Mouse (Mus musculus) kidney, postnatal 4 days (tissue): ENCODE data around the gene Dll1.

ENCODE experiments used
- DNase-seq, 2 experiments: peaks; one replicate each; pipeline ENCODE4 v3.0.0; 2021; ENCODE audit warnings: mixed read lengths in 2 of 2

Gene Dll1

DNA sequence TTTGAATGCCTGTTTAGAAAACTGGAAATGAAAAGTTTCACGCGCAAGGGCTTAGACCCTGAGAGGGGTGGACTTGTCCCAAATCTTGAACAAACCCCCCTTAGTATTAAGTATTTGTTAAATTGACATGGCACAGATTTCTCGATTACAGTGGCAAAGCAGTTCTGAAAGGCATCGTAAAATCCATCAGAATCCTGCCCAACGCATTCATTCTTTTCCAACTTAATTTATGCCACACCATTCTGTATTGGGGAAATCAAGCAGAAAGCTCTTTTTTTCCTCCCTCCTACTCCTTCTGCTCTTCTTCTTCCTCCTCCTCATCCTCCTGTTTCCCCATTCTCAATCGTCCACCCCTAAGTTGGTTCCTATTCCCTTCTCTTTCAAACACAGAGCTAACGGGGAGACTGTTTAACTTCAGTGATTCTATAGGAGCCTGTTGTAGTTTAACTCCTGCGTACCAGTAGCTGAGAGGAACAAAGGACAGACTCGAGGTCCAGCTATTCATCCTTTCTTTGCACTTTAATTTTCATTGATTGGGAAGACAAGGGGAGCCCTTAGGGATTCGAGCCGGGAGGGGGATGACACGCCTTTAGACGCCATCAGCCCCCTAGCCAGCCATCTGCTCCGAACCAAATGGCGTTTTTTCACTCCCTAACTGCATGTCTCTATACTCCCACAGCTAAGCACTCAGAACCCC lies 1.9 kb upstream of the Dll1 start:
- DNase-seq: no peak

DNA sequence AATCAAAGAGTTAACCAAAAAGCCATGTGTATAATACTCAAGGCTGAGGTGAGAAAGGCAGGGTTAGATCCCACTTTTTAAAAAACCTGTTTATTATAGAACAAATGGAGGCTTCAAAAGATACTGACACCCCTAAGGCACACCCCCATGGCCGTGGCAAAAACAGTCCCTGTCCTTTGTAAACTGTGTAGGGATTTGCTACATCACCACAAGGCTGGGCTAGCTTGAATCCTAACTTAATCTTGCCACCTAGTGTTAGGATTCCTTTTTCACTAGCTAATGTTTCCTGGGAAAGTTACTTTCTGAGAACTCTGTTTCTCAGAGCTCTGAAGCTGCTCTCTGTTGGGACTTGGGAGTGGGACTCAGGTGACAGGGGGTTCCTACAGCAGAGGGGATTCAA lies 1.2 kb upstream of the Dll1 start:
- DNase-seq: peak in 1 of 2 experiments; percentile 42

DNA sequence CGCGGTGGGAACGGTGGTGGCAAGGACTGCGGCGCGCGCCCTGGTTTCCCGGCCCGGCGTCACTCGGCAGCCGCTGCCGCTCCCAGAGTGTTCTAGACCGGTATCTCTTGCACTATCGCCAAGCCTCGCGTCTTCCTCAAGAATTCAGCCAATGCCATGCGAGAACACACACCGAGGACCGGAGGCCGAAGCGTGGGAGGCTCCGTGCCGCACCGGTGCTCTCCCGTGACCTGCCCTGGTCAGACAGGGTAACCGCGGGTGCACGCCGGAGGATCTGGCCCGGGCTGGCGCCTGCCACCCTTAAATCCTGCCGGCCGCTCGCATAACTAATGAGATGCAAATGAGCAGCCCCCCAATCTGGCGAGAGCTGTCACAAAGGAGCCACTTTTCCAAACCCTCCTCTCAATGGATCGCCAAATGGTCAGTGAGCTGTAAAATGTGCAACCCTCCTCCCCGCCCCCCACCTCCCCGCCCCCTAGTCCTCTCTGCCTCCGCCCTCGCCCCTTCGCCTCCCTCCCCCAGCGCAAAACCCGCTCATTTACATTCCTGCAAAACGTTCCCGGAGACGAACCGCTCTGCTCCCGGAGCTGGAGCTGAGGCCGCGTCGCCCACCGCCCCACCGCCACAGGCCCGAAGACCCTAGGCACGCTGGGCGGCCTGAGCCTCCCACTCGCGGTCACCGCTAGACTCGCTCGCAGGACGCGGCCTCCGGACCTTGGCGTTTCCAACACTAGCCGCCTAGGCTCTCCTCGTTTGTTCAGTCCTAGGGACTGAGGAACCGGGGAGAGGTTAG lies 775 bp downstream of the Dll1 start:
- DNase-seq: peak; percentile 83 to 88

DNA sequence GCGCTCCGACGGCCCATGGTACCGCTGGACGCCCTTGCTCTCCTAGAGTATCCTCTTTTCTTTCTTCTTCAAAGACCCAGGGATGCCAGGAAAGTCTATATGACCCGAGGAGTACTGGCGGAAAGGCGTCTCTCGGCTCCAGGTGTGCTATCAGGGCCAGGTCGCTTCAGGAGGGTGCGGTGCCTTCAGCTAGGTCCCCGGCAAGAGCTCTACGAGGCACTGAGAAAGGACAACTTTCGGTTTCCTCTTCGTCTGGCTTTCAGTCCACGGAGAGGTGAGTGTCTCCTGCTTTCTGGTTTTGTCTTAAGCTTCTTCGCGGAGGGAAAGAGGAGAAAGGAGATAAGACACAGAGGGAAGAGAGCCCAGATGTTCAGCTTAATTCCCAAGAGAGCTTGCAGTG lies 1.4 kb downstream of the Dll1 start:
- no peak for DNase-seq

DNA sequence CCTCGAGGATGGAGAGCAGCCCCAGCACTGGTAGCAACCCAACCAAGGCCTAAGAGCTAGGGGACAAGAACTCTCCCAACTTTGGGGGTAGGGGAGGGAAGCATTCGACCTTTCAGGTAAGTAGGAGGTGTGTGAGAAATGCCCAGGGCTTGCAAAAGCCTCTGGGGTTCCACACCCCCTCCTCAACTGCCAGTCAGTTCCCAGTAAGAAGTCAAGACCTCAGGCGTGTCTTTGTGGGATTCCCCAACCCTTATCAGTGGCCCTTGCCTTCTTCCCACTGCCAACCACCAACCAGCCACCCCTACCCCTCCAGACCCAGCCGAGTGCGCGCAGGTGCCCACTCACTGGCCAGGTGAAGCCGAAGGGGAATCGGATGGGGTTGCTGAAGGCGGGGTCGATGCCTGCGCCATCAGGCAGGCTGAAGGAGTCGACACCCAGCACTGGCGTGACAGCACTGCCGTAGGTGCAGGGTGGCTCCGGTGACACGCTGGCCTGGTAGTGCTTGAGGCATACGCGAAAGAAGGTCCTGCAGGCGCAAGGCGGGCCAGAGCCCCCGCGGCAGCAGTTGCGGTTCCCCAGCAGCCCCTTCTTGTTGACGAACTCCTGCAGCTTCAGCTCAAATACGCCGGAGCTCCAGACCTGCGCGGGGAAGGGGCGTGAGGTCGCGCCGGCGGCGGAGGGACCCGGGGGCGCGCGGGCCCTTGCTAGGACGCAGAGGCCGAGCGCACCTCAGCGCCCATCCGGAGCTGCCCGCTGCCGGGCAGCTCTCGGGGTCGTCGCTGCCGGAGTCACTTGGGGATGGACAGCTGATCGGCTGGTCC lies 2.1 kb downstream of the Dll1 start:
- DNase-seq: peak in 1 of 2 experiments; percentile 37

DNA sequence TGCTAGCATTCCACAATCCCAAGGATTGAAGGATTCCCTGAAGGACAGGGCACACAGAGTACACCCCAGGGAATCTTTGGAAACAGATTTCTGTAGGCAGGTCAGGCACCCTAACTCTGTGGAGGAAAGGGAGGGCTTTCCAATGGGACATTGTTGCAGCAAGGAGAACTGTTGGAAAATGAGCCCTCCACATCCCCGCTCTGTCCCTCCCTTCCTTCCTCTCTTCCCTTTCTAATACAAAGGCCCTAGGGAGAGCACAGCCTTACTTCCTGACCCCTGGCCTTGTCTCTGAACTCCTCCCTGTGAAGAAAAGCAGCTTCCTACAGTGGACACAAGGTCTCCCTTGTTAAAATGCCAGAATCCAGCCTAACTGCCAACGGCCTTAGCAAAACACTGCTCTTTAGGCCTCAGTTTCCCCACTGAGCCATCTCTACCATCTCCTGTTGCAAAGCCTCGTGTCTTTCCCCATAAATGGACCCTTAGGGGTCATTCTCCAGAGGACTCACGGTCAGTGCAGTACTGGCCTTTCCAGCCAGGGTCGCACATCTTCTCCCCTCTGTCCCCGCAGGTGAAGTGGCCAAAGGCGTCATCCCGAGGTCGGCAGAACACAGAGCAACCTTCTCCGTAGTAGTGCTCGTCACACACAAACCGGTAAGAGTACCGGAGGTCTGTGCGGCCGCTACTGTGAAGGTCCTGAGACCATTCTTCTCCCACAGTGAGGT lies 3.6 kb downstream of the Dll1 start:
- DNase-seq: no peak

DNA sequence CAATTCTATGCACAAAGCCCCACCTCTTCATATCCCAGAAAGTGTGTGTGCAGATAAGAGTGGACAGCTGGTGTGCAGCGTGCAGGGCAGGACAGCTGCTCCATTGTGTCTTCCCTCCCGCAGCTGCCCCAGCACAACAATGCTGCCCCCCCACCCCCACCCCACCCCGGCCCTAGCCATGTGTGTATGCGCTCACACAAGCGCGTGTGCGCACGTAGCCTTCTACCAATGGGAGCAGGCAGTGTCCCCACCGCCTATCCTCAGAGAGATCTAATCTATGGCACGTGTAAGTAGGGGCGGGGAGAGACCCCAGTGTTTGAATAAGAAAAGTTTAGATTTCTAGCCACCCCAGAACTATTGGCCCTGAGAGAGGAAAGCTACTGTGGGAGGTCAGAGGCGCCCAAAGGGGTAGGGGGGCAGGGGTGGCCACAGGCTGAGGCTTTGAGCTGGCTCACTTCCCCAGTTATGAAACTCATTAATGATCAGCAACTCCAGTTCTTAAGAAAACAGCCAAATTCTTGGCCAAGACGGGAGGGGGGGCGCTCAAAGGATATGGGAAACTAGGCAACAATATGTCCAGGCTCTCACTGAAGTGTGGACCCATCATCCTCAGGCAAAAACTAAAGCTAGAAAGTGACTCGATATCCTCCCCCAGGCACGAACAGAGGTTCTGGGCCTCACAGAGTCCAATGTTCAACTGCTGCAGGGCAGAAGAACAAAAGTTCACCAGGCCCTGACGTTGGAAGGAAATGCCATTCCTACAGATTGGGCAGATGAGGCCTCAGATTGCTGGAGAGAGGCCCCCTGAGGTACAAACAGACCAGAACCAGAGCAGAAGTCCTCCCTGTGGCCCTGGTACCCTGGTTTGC lies 4.5 kb downstream of the Dll1 start:
- DNase-seq: peak in 1 of 2 experiments; percentile 22

DNA sequence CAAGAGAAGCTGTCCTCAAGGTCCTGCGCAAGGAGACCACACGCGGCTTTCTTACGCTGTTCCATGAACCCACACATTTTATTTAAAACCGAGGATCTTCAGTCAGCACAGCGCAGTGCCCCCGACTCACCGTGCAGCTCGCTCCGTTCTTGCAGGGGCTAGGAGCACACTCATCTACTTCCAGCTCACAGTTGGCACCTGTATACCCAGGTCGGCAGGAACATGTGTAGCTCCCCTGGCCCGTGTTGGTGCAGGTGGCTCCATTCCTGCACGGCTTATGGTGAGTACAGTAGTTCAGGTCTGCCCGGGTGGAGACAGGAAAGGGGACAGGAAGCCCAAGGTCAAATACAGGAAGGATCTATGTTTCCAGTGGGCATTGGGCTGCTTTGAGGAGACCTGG lies 6.3 kb downstream of the Dll1 start:
- DNase-seq: no peak

DNA sequence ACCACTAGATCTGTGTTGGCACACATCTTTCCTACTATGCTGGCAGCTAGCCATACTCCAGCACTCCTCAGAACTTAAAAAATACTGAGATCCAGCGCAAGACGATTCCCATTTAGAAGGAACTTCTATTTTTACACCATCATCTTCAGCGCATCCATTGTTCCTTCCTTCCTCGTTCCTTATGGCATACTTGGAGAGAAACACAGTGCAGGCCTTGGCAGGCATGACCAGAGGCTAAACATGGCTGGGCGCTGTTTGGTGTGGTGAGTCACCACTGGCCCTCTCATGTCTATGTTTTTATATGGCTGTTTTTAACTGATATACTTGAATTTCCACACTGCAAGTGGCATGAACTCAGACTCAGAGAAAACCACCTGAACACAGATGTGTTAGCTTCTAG lies 11.0 kb downstream of the Dll1 start:
- DNase-seq: peak in 1 of 2 experiments; percentile 49

DNA sequence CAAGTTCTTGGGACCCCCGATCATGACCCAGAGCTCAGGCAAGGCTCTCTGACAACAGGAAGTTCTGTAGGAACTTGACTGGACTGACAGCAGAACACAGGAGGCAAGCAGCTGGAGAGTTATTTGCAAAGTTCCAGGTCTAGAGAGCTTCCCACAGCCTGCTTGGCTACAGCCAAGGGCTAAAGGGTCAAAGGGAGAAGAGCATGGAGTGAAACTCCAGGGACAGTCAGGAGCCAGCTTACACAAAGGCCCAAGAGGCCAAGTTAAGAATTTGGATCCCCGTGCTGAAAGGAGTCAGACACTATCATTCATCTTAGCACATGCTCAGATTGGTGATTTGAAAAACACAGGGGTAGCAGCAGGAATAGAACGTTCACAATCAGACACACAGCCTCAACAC lies 13.0 kb downstream of the Dll1 start:
- no peak for DNase-seq

DNA sequence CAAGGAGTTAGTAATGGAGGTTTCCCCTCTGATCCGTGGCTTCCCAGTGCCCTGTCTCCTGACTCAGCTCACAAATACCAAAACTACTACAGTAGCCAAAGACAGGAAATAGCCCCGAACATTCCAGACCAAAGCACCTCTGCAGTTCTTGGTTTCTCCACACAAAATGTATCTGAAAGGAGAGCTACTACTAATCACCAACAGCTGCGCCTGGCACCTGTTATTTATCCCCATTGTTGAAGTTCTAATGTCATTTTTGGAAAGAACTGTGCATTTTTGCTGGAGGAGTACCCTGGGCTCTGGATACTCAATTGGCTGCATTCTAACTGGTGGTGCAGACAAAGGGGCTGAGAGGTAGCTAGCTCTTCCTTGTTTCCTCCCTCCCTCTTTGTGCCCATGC lies 19.6 kb downstream of the Dll1 start:
- no peak for DNase-seq

DNA sequence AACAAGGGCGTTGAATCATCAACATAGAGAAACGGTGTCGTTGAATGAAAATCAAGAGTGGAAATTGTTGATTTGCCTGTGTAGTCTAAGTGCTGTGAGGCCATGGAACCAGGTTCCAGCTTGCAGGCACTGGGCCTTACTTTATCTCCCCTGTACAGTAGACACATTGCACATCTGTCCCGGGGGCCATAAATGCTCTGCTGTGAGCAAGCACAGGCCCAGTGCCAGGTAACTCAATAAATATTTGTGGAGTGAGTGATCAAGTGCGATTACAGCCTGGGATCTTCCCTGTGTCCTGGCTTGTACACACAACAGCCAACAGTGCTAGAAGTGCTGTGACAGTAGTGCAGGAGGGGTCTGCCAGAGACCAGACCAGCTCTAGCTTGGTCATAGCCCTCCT lies 20.1 kb downstream of the Dll1 start:
- no peak for DNase-seq

DNA sequence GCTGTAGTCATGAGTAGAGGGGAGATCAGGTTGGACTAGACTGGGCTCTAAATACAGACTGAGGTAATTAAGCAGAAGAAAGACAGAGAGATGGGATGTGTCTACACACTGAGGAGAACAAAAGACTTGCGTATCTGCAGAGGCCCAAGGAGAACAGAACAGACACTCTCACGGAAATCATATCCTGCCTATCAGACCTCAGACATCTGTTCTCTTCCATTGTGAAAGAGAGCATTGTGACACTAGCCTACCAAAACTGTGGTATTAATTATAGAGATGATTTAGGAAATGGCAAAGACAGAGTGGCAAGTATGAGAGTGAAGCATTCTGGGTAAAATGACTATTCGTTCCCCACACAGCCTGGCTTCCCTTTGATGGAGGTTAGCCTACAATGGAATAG lies 21.6 kb downstream of the Dll1 start:
- no peak for DNase-seq

DNA sequence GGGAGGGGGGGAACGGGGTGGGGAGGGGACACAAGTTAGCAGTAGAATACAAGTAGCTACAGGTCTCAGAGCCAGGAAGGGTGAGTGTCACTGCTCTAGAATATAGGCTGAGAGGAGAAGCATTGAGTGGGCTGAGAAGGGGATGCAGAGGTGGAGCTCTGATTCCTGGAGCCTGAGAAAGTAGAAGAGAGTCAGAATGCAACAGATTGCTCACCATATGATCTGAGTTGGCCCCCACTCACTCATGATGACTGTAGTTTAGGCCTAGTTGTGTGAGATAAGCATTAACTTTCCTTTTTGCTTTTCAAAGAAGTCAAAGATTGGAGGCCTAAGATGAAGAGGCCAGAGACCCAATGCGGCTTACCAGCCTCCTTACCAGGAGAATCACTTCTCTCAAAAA lies 22.7 kb downstream of the Dll1 start:
- no peak for DNase-seq

DNA sequence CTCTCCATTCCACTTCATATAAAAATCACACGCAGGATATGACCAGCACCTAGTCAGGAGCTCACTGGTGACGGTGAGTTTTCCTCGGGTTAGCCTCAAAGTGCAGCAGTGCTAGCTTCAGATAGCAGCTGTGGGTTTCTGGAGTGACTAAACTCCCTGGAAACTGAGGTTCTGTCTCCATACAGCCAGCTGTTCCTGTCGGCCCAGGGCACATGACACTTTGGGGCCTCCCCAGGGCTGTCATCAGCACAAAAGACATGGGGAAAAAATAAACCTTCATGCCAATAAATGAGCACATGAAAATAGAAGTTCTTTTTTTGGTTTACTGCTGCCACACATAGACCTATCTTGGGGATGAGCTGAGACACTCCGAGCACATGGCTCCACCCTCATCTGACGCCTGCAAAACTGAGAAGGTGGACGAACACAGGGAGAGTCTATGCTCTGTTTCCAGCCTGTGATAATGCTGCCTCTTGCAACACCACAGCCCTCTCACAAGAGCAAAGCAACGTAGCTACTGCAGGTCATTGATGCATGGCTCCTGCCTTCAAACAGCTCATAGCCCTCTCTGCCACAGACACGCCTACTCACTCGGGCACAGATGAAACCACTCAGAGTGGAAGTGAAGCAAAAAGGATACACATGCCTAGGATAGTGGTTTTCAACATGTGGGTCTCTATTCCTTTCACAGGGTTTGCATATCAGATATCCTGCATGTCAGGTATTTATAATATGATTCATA lies 23.6 kb downstream of the Dll1 start:
- DNase-seq: peak in 1 of 2 experiments; percentile 28

DNA sequence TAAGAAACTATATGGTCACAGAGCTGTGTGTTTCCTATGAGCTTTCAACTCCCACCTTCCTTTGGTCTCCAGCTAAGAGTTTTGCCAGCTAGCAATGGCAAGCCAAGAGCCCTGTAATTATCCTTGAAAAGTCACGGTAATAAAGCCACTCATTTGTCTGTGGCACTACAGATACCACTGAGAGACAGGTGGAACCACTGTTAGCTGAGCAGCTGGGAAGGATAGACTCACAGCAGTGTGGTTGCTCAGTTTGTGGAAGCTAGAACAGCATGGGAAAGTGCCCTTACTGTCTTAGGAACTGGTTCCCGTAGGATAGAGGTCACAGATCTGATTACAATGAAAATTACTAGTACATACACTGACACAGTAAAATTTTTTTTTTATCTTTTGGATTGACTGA lies 26.5 kb downstream of the Dll1 start:
- no peak for DNase-seq

DNA sequence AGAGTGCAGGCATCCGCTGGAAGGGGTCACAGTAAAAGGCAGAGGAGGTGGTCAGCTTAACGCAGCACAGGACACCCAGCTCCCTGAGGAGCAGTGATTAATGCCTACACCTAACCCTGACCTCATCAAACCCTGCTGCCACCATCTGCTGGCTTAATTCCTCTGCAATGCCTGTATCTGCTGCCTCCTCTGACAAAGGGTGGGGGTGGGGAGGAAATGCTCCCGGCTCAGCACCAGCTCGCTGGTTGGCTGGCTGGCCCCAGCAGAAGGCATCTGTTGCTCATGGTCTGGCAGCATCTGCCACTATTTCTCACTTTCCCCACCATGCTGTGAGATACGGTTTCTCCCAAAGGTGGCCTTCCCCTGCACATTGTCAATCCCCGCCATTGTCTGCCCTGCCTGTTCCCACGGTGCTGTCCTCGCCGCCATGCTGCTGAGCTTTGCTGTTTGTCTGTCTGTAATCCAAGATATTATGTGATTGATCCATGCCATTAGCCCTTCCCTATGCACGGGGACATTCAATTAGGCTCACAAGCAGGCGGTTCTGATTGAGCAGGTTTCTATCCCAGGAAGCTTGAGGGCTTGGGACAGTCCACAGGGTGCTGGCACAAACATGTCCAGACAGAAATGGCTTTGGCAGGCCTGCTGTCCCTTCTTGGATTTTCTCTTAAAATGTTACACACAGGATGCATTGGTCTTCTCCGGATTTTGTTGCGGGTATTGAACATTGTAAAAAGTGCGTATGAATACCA lies 33.4 kb downstream of the Dll1 start:
- no peak for DNase-seq

DNA sequence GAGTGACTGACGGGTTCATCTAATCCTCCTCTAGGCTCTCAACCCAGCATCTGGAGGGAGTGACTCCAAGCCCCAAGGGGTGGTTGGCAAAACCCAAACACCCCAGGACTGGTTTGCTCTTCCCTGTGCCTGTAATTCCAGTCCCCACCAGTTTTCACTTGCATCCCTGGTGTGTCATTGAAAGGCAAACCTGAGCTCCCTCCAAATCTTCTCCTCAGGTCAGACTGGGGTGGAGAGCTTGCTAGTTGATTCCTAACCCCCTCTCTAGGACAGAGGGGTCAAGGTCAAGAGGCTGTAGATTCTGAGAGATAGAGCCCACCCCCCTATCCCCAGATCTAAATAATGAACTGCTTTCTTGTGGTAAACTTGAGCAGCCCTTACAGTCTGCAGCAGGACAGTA lies 38.8 kb downstream of the Dll1 start:
- DNase-seq: no peak

DNA sequence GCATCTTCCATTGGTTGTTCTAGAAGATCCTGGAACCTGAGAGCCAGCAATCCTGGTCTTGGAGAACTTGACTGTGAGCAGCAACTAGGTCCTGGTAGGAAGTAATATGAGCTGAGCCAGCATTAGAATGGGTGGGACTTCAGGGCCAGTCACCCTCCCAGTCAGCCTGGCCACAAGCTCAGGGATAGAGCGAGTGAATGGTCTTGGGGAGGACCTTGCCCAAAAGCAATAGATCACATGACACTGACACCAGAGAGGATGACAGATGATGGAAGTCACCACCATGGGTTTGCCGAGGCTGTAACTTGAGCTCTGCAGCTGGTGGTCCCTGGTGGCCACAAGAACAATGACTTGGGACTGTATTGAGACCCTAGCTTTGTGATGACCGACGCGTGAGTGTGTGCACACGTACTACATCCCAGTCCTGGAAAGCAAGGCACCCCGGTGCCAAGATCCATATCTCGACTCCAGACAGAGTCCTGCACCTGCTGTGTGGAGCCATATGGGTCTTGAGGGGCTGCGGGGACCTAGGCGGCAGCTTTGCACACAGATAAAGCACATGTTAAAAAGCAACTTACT lies 46.8 kb downstream of the Dll1 start:
- DNase-seq: no peak

DNA sequence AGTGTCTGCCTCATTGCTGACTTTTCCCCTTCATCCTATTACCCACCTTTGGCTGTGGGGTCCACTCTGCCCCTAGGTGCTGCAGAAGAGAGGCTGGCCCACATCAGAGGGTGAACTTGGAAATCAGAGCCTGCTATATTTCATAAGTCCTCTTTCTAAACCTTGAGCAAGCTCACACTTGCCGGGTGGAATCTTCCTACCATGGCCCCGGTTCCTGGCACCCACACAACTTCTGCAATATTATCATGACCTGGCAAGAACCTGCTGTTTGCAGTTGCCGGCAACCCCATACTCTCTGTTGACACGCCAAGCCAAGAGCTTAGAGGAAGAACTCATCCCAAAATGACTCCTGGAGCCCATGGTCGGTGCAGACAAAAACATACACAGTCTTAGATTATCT lies 49.6 kb downstream of the Dll1 start:
- DNase-seq: no peak
